Mouse (Mus musculus): ENCODE measurements around the gene Borcs8. TPM values are rescaled to one million over a fixed set of nuclear protein-coding genes. Genes with fewer than 3 reads are reported as not detected.

Gene Borcs8
- 10 to 100 TPM; 40.9 to 43.7 TPM for total RNA-seq (2023)

DNA sequence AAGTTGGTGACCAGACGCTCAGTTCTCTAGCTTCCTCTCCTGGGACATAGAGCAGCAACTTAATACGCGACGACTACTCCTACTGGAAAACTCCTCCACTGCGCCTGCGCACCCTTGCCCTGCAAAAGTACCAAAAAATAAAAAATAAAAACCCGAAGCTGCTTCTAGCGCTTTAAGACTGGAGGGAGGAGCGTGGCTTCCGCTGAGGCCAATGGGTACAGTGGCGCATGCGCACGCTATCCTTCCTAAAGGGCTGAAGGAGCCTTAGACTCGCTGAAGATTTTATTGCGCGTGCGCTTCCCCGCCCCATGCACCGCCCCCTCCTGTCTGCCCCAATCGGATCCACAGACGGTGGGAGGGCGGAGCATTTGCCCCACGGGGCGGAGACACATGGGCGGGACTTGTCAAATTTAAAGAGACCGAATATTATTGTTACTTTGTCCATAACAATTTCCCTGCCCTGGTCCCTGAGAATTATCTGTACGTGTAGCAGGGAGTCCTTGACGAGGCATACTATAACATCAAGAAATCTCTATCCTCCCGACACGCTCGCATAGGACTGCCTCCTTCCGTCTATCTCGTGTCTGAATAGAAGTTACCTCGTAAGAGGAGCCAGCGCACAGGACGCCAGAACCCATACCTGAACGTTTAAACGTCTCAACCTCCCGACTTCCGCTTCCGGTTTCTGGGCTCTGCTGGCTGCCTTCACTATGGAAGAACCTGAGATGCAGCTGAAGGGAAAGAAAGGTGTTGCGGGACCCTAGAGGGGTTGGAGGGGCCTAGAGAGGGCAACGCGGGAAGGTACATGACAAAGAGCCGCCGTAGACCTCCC lies at the start of gene Borcs8, which contains the start of the genes Rfxank and Mef2b:
TSS of gene Borcs8 (plus strand) at position 474 of the 832 bp plus-strand sequence.
TSS of gene Rfxank (minus strand) at position 129 of the 832 bp plus-strand sequence.
TSS of gene Mef2b (plus strand) at position 686 of the 832 bp plus-strand sequence.

GRCm38 (mm10) chr8:70120667-70121066 lies 18.6 kb upstream of the Borcs8 start, which contains the start of gene Ncan:
Gene Ncan, minus strand, starts transcription at chr8:70120873.

GRCm38 (mm10) chr8:70131166-70131883 lies 8.0 kb upstream of the Borcs8 start, which contains the start of gene Nr2c2ap:
Gene Nr2c2ap, plus strand, starts transcription at chr8:70131333.

DNA sequence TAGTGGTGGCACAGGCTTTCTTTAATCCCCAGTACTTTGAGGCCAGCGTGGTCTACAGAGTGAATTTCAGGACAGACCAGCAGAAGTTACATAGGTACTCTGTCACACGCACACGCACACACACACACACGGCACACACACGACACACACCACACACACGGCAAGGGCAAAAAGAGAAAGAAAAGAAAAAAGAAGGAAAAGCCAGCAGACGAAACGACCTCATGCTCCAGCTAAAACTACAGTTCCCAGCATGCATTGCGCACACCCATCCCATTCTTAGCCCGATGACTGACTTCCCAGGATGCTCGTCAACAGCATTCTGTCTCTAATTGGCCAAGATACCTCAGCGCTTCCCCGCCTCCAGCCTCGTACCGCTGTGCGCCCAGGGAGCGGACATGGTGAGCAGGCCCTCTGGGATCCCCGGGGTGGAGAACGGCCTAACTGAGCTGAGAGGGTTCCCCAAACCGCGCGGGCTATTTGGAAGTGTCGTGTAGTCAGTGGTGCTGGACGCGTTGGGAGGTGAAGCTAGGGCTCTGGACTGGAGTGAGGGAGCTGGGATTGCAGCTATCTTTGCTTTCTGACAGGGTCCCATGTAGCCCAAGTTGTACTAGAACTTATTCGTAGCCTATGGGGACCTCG lies 32.9 kb downstream of the Borcs8 start, which contains the start of gene Tmem161a:
TSS of gene Tmem161a (plus strand) at position 314 of the 639 bp plus-strand sequence.

Other genes with a start within 250 kb of the Borcs8 start
- 1 to 10 TPM; 1.1 to 3.2 TPM for gene Tssk6, start 237.3 kb upstream of the Borcs8 start, total RNA-seq (2023)
- gene Ndufa13, start 236.9 kb upstream of the Borcs8 start, total RNA-seq (2023), result 10 to 100 TPM; 52.0 to 58.5 TPM
- 1 to 10 TPM in 1 of 2 experiments, not detected in 1; 1.7 TPM for gene Yjefn3, start 236.8 kb upstream of the Borcs8 start, total RNA-seq (2023)
- 10 to 100 TPM; 71.9 to 72.4 TPM for gene Gatad2a, start 143.1 kb upstream of the Borcs8 start, total RNA-seq (2023)
- gene Mau2, start 96.8 kb upstream of the Borcs8 start, total RNA-seq (2023), result 10 to 100 TPM; 90.3 to 90.9 TPM
- 10 to 100 TPM; 31.1 to 32.2 TPM for gene Sugp1, start 96.7 kb upstream of the Borcs8 start, total RNA-seq (2023)
- gene Tm6sf2, start 66.6 kb upstream of the Borcs8 start, total RNA-seq (2023), result not detected
- not detected for gene Hapln4, start 56.0 kb upstream of the Borcs8 start, total RNA-seq (2023)
- gene Ncan, start 18.6 kb upstream of the Borcs8 start, total RNA-seq (2023), result not detected
- 10 to 100 TPM; 23.5 to 26.6 TPM for gene Nr2c2ap, start 8.2 kb upstream of the Borcs8 start, total RNA-seq (2023)
- gene Rfxank, start 345 bp upstream of the Borcs8 start, total RNA-seq (2023), result 10 to 100 TPM; 16.6 to 16.8 TPM
- gene Mef2b, start 212 bp downstream of the Borcs8 start, total RNA-seq (2023), result 1 to 10 TPM in 1 of 2 experiments, under 1 TPM in 1; 0.37 to 1.6 TPM
- gene Tmem161a, start 32.9 kb downstream of the Borcs8 start, total RNA-seq (2023), result 10 to 100 TPM; 30.3 to 40.8 TPM
- gene Slc25a42, start 72.8 kb downstream of the Borcs8 start, total RNA-seq (2023), result 1 to 10 TPM; 3.1 to 3.6 TPM
- 10 to 100 TPM; 32.9 to 34.4 TPM for gene Sugp2, start 94.7 kb downstream of the Borcs8 start, total RNA-seq (2023)
- gene Armc6, start 95.0 kb downstream of the Borcs8 start, total RNA-seq (2023), result 1 to 10 TPM; 3.6 to 8.7 TPM
- gene Homer3, start 143.3 kb downstream of the Borcs8 start, total RNA-seq (2023), result 10 to 100 TPM; 11.2 to 12.6 TPM
- gene Ddx49, start 163.0 kb downstream of the Borcs8 start, total RNA-seq (2023), result 10 to 100 TPM; 45.8 to 47.9 TPM
- gene Cope, start 163.0 kb downstream of the Borcs8 start, total RNA-seq (2023), result 100 to 1,000 TPM; 162 TPM
- not detected for gene Cers1, start 176.3 kb downstream of the Borcs8 start, total RNA-seq (2023)
- not detected for gene Gdf1, start 190.3 kb downstream of the Borcs8 start, total RNA-seq (2023)
- 10 to 100 TPM; 57.5 to 62.4 TPM for gene Upf1, start 213.8 kb downstream of the Borcs8 start, total RNA-seq (2023)
- 1 to 10 TPM in 1 of 2 experiments, under 1 TPM in 1; 0.97 to 2.9 TPM for gene Comp, start 234.1 kb downstream of the Borcs8 start, total RNA-seq (2023)